Mouse (Mus musculus) heart, postnatal 0 days (tissue): Measurements from ENCODE around the gene Nipbl.

Experiments used
- CTCF ChIP-seq: IDR thresholded peaks from 2 replicates; pipeline ENCODE4 v1.5.1; 2016; ENCODE audit warnings: antibody characterized with exemption, control low read depth, low read depth
- EP300 ChIP-seq: IDR thresholded peaks from 2 replicates; pipeline ENCODE4 v1.6.1; 2016; ENCODE audit warnings: antibody characterized with exemption, low read depth

- no peak for TF ChIP-seq CTCF
- no peak for TF ChIP-seq EP300
Observed at GRCm38 (mm10) chr15:8279320-8279779, 164.9 kb downstream of the Nipbl start.
